Mouse (Mus musculus) embryonic facial prominence, embryonic 15.5 days (tissue): ENCODE data around the gene Adgrg1. TPM values are rescaled to one million over a fixed set of nuclear protein-coding genes. Genes with fewer than 3 reads are reported as not detected.

Experiments
- ATAC-seq: fragments of 200-750 bp; cut with Nextera tagmentation; 2 replicates; pipeline ENCODE4 v1.8.0; 2017; ENCODE audit warnings: low read depth, moderate TSS enrichment; ENCODE audit not compliant: insufficient number of reproducible peaks, low FRiP score, low TSS enrichment
- H3K27ac ChIP-seq: fragments of 300-500 bp; sonication (generic); replicated peaks from 2 replicates; pipeline ENCODE4 v1.5.1; 2015; ENCODE audit warnings: mild to moderate bottlenecking, inconsistent platforms
- H3K27me3 ChIP-seq: fragments of 300-500 bp; sonication (generic); 2 replicates; pipeline ENCODE4 v1.6.1; 2015; ENCODE audit warnings: inconsistent platforms
- H3K36me3 ChIP-seq: fragments of 300-500 bp; sonication (generic); 2 replicates; pipeline ENCODE4 v1.6.1; 2015; ENCODE audit warnings: mild to moderate bottlenecking, inconsistent platforms
- H3K4me1 ChIP-seq: fragments of 300-500 bp; sonication (generic); 2 replicates; pipeline ENCODE4 v1.6.1; 2015; ENCODE audit warnings: inconsistent platforms
- H3K4me2 ChIP-seq: fragments of 300-500 bp; sonication (generic); replicated peaks from 2 replicates; pipeline ENCODE4 v1.6.1; 2015; ENCODE audit warnings: mild to moderate bottlenecking, inconsistent platforms
- H3K4me3 ChIP-seq: fragments of 300-500 bp; sonication (generic); replicated peaks from 2 replicates; pipeline ENCODE4 v1.5.1; 2015; ENCODE audit warnings: mild to moderate bottlenecking, inconsistent platforms
- H3K9ac ChIP-seq: fragments of 300-500 bp; sonication (generic); 2 replicates; pipeline ENCODE4 v1.6.1; 2015; ENCODE audit warnings: inconsistent platforms
- H3K9me3 ChIP-seq: fragments of 300-500 bp; sonication (generic); replicated peaks from 2 replicates; pipeline ENCODE4 v1.6.1; 2016; ENCODE audit warnings: inconsistent platforms
- WGBS: fragments of 180-500 bp; shearing (Covaris S2); methylation state at CpG from one replicate; pipeline ENCODE4 v1.1.7; 2015; 5-methylcytosine and 5-hydroxymethylcytosine counted together
- polyA plus RNA-seq: library from polyadenylated mRNA; unstranded; fragments of >200 nt; fragmentation: Nextera tagmentation; extraction: Ambion mirVana; gene quantifications from 2 replicates; pipeline ENCODE4 v1.2.1, GENCODE M21; 2015

The Adgrg1 gene
- polyA plus RNA-seq, 1 experiment from 2014 or later: 31.9 TPM

- WGBS: 67% methylated on average over 7 of the region's 7 CpGs
- Histone ChIP-seq H3K36me3 (no peaks in the 10 kb centered on the region), H3K9me3 (no peaks in the 10 kb centered on the region), H3K9ac (no peak overlapping the region), H3K27ac (no peak overlapping the region), H3K27me3 (no peaks in the 10 kb centered on the region), H3K4me2 (no peak overlapping the region), H3K4me3 (no peak overlapping the region), H3K4me1 (no peaks in the 10 kb centered on the region)
- no peak for ATAC-seq
Observed at GRCm38 (mm10) chr8:94953624-94954367, 20.8 kb upstream of the Adgrg1 start.

- WGBS: 77% methylated on average over 7 of the region's 7 CpGs
- H3K4me1 ChIP-seq: no peaks in the 10 kb centered on the region
- no peak overlapping the region for H3K9ac ChIP-seq
- no peaks in the 10 kb centered on the region for H3K9me3 ChIP-seq
- no peaks in the 10 kb centered on the region for H3K36me3 ChIP-seq
- H3K27ac ChIP-seq: no peak overlapping the region
- H3K27me3 ChIP-seq: no peaks in the 10 kb centered on the region
- no peak for ATAC-seq
- no peak overlapping the region for H3K4me3 ChIP-seq
- no peak overlapping the region for H3K4me2 ChIP-seq
Observed at GRCm38 (mm10) chr8:94954368-94954737, 20.2 kb upstream of the Adgrg1 start.

- no peak overlapping the region for H3K4me3 ChIP-seq
- WGBS: 41% methylated on average over 9 of the region's 9 CpGs
- no peaks in the 10 kb centered on the region for H3K9me3 ChIP-seq
- H3K27me3 ChIP-seq: no peaks in the 10 kb centered on the region
- no peaks in the 10 kb centered on the region for H3K36me3 ChIP-seq
- H3K27ac ChIP-seq: no peak overlapping the region
- H3K9ac ChIP-seq: no peak overlapping the region
- ATAC-seq: no peak
- H3K4me1 ChIP-seq: no peaks in the 10 kb centered on the region
- H3K4me2 ChIP-seq: no peak overlapping the region
Observed at GRCm38 (mm10) chr8:94954921-94955758, 19.4 kb upstream of the Adgrg1 start.

GRCm38 (mm10) chr8:94956078-94956574 lies 18.4 kb upstream of the Adgrg1 start:
- Histone ChIP-seq H3K36me3 (no peaks in the 10 kb centered on the region), H3K4me1 (no peaks in the 10 kb centered on the region), H3K9me3 (no peaks in the 10 kb centered on the region), H3K27me3 (no peaks in the 10 kb centered on the region), H3K4me3 (no peak overlapping the region), H3K9ac (no peak overlapping the region), H3K27ac (no peak overlapping the region), H3K4me2 (no peak overlapping the region)
- 88% methylated on average over 1 of the region's 1 CpGs for WGBS
- ATAC-seq: no peak

- H3K27me3 ChIP-seq: no peaks in the 10 kb centered on the region
- no peaks in the 10 kb centered on the region for H3K4me1 ChIP-seq
- no peak overlapping the region for H3K4me3 ChIP-seq
- H3K27ac ChIP-seq: no peak overlapping the region
- ATAC-seq: no peak
- no peak overlapping the region for H3K9ac ChIP-seq
- H3K36me3 ChIP-seq: no peaks in the 10 kb centered on the region
- no peaks in the 10 kb centered on the region for H3K9me3 ChIP-seq
- no peak overlapping the region for H3K4me2 ChIP-seq
- 65% methylated on average over 1 of the region's 1 CpGs for WGBS
Observed at GRCm38 (mm10) chr8:94962201-94962600, 12.3 kb upstream of the Adgrg1 start.

GRCm38 (mm10) chr8:94964828-94965227 lies 9.7 kb upstream of the Adgrg1 start:
- H3K9ac ChIP-seq: no peak overlapping the region
- no peaks in the 10 kb centered on the region for H3K27me3 ChIP-seq
- no peak overlapping the region for H3K4me3 ChIP-seq
- H3K36me3 ChIP-seq: no peaks in the 10 kb centered on the region
- no peaks in the 10 kb centered on the region for H3K4me1 ChIP-seq
- WGBS: 41% methylated on average over 10 of the region's 10 CpGs
- H3K9me3 ChIP-seq: no peaks in the 10 kb centered on the region
- no peak for ATAC-seq
- no peak overlapping the region for H3K4me2 ChIP-seq
- no peak overlapping the region for H3K27ac ChIP-seq

GRCm38 (mm10) chr8:94966578-94966977 lies 8.0 kb upstream of the Adgrg1 start:
- 23% methylated on average over 7 of the region's 7 CpGs for WGBS
- Histone ChIP-seq H3K9ac (no peak overlapping the region), H3K27ac (no peak overlapping the region), H3K4me1 (no peaks in the 10 kb centered on the region), H3K4me2 (no peak overlapping the region), H3K27me3 (no peaks in the 10 kb centered on the region), H3K9me3 (no peaks in the 10 kb centered on the region), H3K36me3 (no peaks in the 10 kb centered on the region), H3K4me3 (no peak overlapping the region)
- no peak for ATAC-seq

GRCm38 (mm10) chr8:94967071-94967470 lies 7.5 kb upstream of the Adgrg1 start:
- Histone ChIP-seq H3K4me3 (no peak overlapping the region), H3K9ac (no peak overlapping the region), H3K36me3 (no peaks in the 10 kb centered on the region), H3K9me3 (no peaks in the 10 kb centered on the region), H3K4me1 (no peaks in the 10 kb centered on the region), H3K27ac (no peak overlapping the region), H3K4me2 (no peak overlapping the region), H3K27me3 (no peaks in the 10 kb centered on the region)
- WGBS: 74% methylated on average over 4 of the region's 4 CpGs
- no peak for ATAC-seq

GRCm38 (mm10) chr8:94967554-94967953 lies 7.0 kb upstream of the Adgrg1 start:
- Histone ChIP-seq H3K9ac (no peak overlapping the region), H3K4me3 (no peak overlapping the region)
- WGBS: 69% methylated on average over 3 of the region's 3 CpGs

GRCm38 (mm10) chr8:94973270-94973669 lies 1.3 kb upstream of the Adgrg1 start:
- Histone ChIP-seq H3K27me3 (no peaks in the 10 kb centered on the region; the same call in 1 of the 2 replicates), H3K4me1 (peaks cover 12% of the 10 kb centered on the region; the same call in 1 of the 2 replicates), H3K9ac (no peak overlapping the region), H3K4me2 (no peak overlapping the region), H3K9me3 (no peaks in the 10 kb centered on the region), H3K27ac (no peak overlapping the region), H3K36me3 (no peaks in the 10 kb centered on the region), H3K4me3 (no peak overlapping the region)
- ATAC-seq: no peak
- 78% methylated on average over 9 of the region's 9 CpGs for WGBS

More at GRCm38 (mm10) chr8:94967554-94967953, 7.0 kb upstream of the Adgrg1 start:
- no peaks in the 10 kb centered on the region for H3K4me1 ChIP-seq
- H3K27ac ChIP-seq: no peak overlapping the region
- H3K9me3 ChIP-seq: no peaks in the 10 kb centered on the region
- H3K36me3 ChIP-seq: no peaks in the 10 kb centered on the region
- H3K4me2 ChIP-seq: no peak overlapping the region
- no peaks in the 10 kb centered on the region for H3K27me3 ChIP-seq
- no peak for ATAC-seq

GRCm38 (mm10) chr8:94973786-94974185 lies 765 bp upstream of the Adgrg1 start:
- Histone ChIP-seq H3K4me2 (no peak overlapping the region), H3K27me3 (no peaks in the 10 kb centered on the region; the same call in 1 of the 2 replicates), H3K36me3 (no peaks in the 10 kb centered on the region), H3K9ac (no peak overlapping the region), H3K27ac (no peak overlapping the region), H3K9me3 (no peaks in the 10 kb centered on the region), H3K4me1 (peaks cover 17% of the 10 kb centered on the region; the same call in 1 of the 2 replicates), H3K4me3 (no peak overlapping the region)
- WGBS: 84% methylated on average over 9 of the region's 9 CpGs
- no peak for ATAC-seq
